Mouse (Mus musculus) ES-E14 (cell line): ENCODE measurements around the gene Efr3b. TPM values are rescaled to one million over a fixed set of nuclear protein-coding genes. Genes with fewer than 3 reads are reported as not detected.

Experiments used
- DNase-seq: peaks from one replicate; pipeline ENCODE4 v3.0.0-alpha.2; 2013; ENCODE audit warnings: low read depth, low spot score
- H3K27ac ChIP-seq: 2 replicates; pipeline ENCODE4 v1.5.1; 2012; ENCODE audit warnings: low read depth, mild to moderate bottlenecking, low read length, moderate library complexity, mixed read lengths; ENCODE audit not compliant: poor library complexity, insufficient read depth, severe bottlenecking
- H3K36me3 ChIP-seq: 2 replicates; pipeline ENCODE4 v1.6.1; 2012; ENCODE audit warnings: mild to moderate bottlenecking, low read length, moderate library complexity, mixed read lengths; ENCODE audit not compliant: control insufficient read depth, poor library complexity, insufficient read depth, severe bottlenecking
- H3K4me1 ChIP-seq, 2 experiments: fragments of 150-350 bp in 1 of 2; sonication (generic) in 1 of 2; 2 replicates each; pipeline ENCODE4 v1.6.1; 2012; ENCODE audit warnings: low read length in 2 of 2, mild to moderate bottlenecking in 1 of 2, mixed read lengths in 1 of 2; ENCODE audit not compliant: control insufficient read depth in 2 of 2, insufficient read depth in 2 of 2, poor library complexity in 1 of 2
- H3K4me3 ChIP-seq, 2 experiments: fragments of 150-350 bp in 1 of 2; sonication (generic) in 1 of 2; 2 replicates each; pipeline ENCODE4 v1.5.1; 2012; ENCODE audit warnings: low read length in 2 of 2, low read depth in 1 of 2, mild to moderate bottlenecking in 1 of 2, mixed read lengths in 1 of 2; ENCODE audit not compliant: insufficient read depth in 1 of 2, poor library complexity in 1 of 2, severe bottlenecking in 1 of 2
- H3K9ac ChIP-seq: 2 replicates; pipeline ENCODE4 v1.6.1; 2012; ENCODE audit warnings: low read depth, mild to moderate bottlenecking, low read length, mixed read lengths; ENCODE audit not compliant: poor library complexity, insufficient read depth, severe bottlenecking
- H3K9me3 ChIP-seq: fragments of 150-350 bp; sonication (generic); 2 replicates; pipeline ENCODE4 v1.6.1; 2012; ENCODE audit warnings: low read depth, mild to moderate bottlenecking, low read length; ENCODE audit not compliant: control insufficient read depth, insufficient read depth
- CHD2 ChIP-seq: IDR thresholded peaks from 2 replicates; pipeline ENCODE4 v1.6.1; 2014; ENCODE audit warnings: mild to moderate bottlenecking, low read depth, low read length, inconsistent platforms
- HCFC1 ChIP-seq: IDR thresholded peaks from 2 replicates; pipeline ENCODE4 v1.6.1; 2012; ENCODE audit warnings: low read length, inconsistent platforms, borderline replicate concordance; ENCODE audit not compliant: insufficient read depth
- MAFK ChIP-seq: IDR thresholded peaks from 2 replicates; pipeline ENCODE4 v1.6.1; 2014; ENCODE audit warnings: mild to moderate bottlenecking, low read depth, low read length, inconsistent platforms; ENCODE audit not compliant: insufficient read depth
- ZC3H11A ChIP-seq: IDR thresholded peaks from 2 replicates; pipeline ENCODE4 v1.6.1; 2012; ENCODE audit warnings: low read depth, mild to moderate bottlenecking, inconsistent platforms, low read length, borderline replicate concordance
- ZNF384 ChIP-seq: IDR thresholded peaks from 2 replicates; pipeline ENCODE4 v1.6.1; 2012; ENCODE audit warnings: low read depth, low read length, inconsistent platforms
- in situ Hi-C, 2 experiments: fragments of 600-800 bp; cut with MboI; formaldehyde crosslinking; loops; one replicate each; pipeline ENCODE4 v1.15.1; 2025; ENCODE audit warnings: low sequenced_read_pairs in 2 of 2, inconsistent platforms in 1 of 2; ENCODE audit not compliant: unreplicated experiment in 2 of 2
- total RNA-seq: library from RNA; depleted of rRNA; stranded (reverse); fragments of 300-350 nt; gene quantifications from 2 replicates; pipeline ENCODE4 v1.2.3, GENCODE M21; 2012

The Efr3b gene
- total RNA-seq, 1 experiment, result 5.1 TPM

- Histone ChIP-seq H3K4me1 (peaks cover 0 to 1% of the 10 kb centered on the region in 2 experiments; a peak in 1 of 4 replicates), H3K4me3 (no peak overlapping the region), H3K27ac (no peak overlapping the region), H3K9me3 (no peaks in the 10 kb centered on the region), H3K36me3 (no peaks in the 10 kb centered on the region), H3K9ac (no peak overlapping the region)
- in situ Hi-C loops, result loop anchor here in 1 of 2 experiments (5.0 kb wide), 2 partner anchors 96 to 151 kb away; no protein-coding TSS in a partner anchor
- no peak for TF ChIP-seq ZC3H11A
- no peak for TF ChIP-seq MAFK
- TF ChIP-seq HCFC1, result no peak
- no peak for TF ChIP-seq ZNF384
- TF ChIP-seq CHD2, result no peak
- no peak for DNase-seq
Measured at GRCm38 (mm10) chr12:4078069-4078468, 39.4 kb upstream of the Efr3b start.

GRCm38 (mm10) chr12:4076383-4076782 is 37.7 kb upstream of the Efr3b start:
- H3K27ac ChIP-seq, result no peak overlapping the region
- no peaks in the 10 kb centered on the region for H3K36me3 ChIP-seq
- TF ChIP-seq ZC3H11A, result no peak
- TF ChIP-seq ZNF384, result no peak
- TF ChIP-seq MAFK, result no peak
- H3K9me3 ChIP-seq, result no peaks in the 10 kb centered on the region
- H3K9ac ChIP-seq, result no peak overlapping the region
- H3K4me3 ChIP-seq, result no peak overlapping the region
- no peaks in the 10 kb centered on the region for H3K4me1 ChIP-seq
- no peak for DNase-seq
- in situ Hi-C loops, result loop anchor here in 1 of 2 experiments (5.0 kb wide), 2 partner anchors 94 to 149 kb away; no protein-coding TSS in a partner anchor

- Histone ChIP-seq H3K4me3 (no peak overlapping the region), H3K4me1 (no peaks in the 10 kb centered on the region), H3K36me3 (no peaks in the 10 kb centered on the region), H3K27ac (no peak overlapping the region), H3K9ac (no peak overlapping the region), H3K9me3 (no peaks in the 10 kb centered on the region)
- DNase-seq, result no peak
- TF ChIP-seq HCFC1 (no peak), CHD2 (no peak), ZNF384 (no peak), ZC3H11A (no peak), MAFK (no peak)
- in situ Hi-C loops, result loop anchor here in 1 of 2 experiments (5.0 kb wide), 2 partner anchors 93 to 148 kb away; no protein-coding TSS in a partner anchor
Measured at GRCm38 (mm10) chr12:4075407-4075806, 36.7 kb upstream of the Efr3b start.

- DNase-seq, result no peak
- no peak for TF ChIP-seq CHD2
- no peak for TF ChIP-seq MAFK
- no peak for TF ChIP-seq ZNF384
- TF ChIP-seq ZC3H11A, result no peak
- no peak for TF ChIP-seq HCFC1
- no peak overlapping the region for H3K9ac ChIP-seq
- no peak overlapping the region for H3K4me3 ChIP-seq
- H3K27ac ChIP-seq, result no peak overlapping the region
- no peaks in the 10 kb centered on the region for H3K4me1 ChIP-seq
- in situ Hi-C loops, result no loop called here
- H3K36me3 ChIP-seq, result no peaks in the 10 kb centered on the region
- H3K9me3 ChIP-seq, result no peaks in the 10 kb centered on the region
Measured at GRCm38 (mm10) chr12:4071671-4072070, 33.0 kb upstream of the Efr3b start.

- Histone ChIP-seq H3K9me3 (no peaks in the 10 kb centered on the region), H3K4me3 (no peak overlapping the region), H3K9ac (no peak overlapping the region), H3K27ac (no peak overlapping the region), H3K4me1 (no peaks in the 10 kb centered on the region), H3K36me3 (no peaks in the 10 kb centered on the region)
- TF ChIP-seq ZNF384, result no peak
- no peak for TF ChIP-seq MAFK
- TF ChIP-seq ZC3H11A, result no peak
- no peak for TF ChIP-seq HCFC1
- TF ChIP-seq CHD2, result no peak
- in situ Hi-C loops, result no loop called here
- DNase-seq, result no peak
Measured at GRCm38 (mm10) chr12:4068551-4068950, 29.8 kb upstream of the Efr3b start.
